Mouse (Mus musculus) testis, adult 2 months (tissue): ENCODE results near the gene Actr3.

ENCODE experiments used
- CTCF ChIP-seq: fragments of 200-500 bp; IDR thresholded peaks from 2 replicates; pipeline ENCODE4 v1.5.1; 2012; ENCODE audit warnings: low read depth, mild to moderate bottlenecking, inconsistent platforms, low read length, moderate library complexity; ENCODE audit not compliant: control insufficient read depth, insufficient read depth, insufficient replicate concordance
- POLR2A ChIP-seq: fragments of 200-500 bp; IDR thresholded peaks from 2 replicates; pipeline ENCODE4 v1.6.1; 2012; ENCODE audit warnings: low read depth, mild to moderate bottlenecking, inconsistent platforms, low read length, moderate library complexity; ENCODE audit not compliant: control insufficient read depth

DNA sequence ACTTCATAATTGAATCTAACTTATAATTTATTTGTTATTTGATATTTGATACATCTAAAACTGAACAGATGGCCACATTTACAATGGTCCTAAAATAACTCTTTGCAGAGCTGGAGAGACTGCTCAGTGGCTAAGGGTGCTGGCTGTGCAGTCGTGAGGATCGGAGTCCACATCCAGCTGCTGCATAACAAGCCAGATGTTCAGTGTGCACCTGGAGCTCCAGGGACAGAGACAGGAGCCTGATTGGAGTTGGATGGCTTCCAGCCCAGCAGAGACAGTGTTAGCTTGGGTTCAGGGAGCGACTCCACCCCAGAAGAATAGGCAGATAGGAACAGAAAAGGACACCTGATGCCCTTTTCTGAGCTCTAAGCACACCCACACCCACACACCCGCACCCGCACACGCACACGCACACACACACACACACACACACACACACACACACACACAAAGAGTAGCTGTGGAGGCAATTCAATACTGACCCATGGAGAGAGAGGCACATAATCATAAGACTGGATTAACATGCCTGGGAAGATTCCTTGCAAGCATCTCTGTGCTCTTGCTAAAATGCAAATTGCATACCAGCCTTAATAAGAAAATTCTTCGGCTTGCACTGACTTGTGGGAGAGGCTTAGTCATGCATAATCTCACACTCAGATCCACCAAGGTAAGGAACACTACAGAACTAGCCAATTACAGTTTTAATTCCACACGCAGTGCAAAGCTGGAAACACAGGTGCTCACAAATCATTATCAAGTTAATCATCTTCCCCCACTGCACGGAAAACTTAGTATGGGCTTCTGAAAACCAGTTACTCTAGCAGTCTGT, 47.1 kb upstream of the Actr3 start:
- no peak for TF ChIP-seq CTCF
- no peak for TF ChIP-seq POLR2A
